Comparison of ENCODE assay signal across 10 mouse cellular contexts in the genomic region with DNA sequence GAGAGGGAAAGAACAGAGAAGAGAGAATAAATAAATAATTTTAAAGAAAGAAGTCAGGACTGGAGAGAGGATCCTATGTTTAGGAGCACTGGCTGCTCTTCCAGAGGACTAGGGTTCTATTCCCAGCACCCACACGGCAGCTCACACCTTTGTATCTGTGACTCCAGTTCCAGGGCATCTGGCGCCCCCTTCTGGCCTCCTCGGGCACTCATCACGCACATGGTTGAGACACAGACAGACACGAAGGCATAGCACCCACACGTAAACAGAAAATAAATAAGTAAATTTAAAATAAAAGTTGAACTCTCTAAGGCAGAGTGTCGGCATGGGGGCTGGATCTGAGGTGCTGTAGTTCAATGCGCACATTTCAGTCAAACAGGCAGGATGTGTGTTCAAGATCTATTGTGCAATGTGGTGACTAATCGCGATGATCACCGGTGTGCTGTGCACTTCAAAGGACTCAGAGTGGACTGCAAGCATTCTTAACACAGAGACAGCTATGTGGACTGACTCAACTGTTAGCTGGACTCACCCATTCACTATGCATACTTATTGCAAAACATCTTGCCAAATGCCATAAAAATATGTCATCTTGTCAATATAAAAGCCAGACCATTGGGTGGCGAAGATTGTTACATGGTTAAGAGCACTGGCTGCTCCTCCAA. TPM values are rescaled to one million over a fixed set of nuclear protein-coding genes. Genes with fewer than 3 reads are reported as not detected.
DNase-seq lines count a peak whose midpoint lies in the region; ATAC-seq and TF ChIP-seq lines count a peak whose summit lies in the region.
"Had no signal": no experiment of that assay in that cellular context is flagged by ENCODE, and none has a peak within 500 bp of the region (broad histone marks: within the 10 kb centered on the region; RNA-seq: fewer than 3 reads in every experiment).

No protein-coding gene starts in this region.

- no peak overlapping the region for H3ac ChIP-seq in myocyte (ENCODE audit: control insufficient read depth, insufficient read length)

- H3K4me2 ChIP-seq in liver, embryonic 12.5 days: no peak overlapping the region
- H3K4me2 ChIP-seq in liver, embryonic 13.5 days: no peak overlapping the region
- peak overlapping the region; percentile 70 for H3K4me2 ChIP-seq in myocyte (ENCODE audit: low read depth)
- H3K4me2 ChIP-seq: heart, embryonic 12.5 days; lung, embryonic 15.5 days had no signal

- no peak for TF ChIP-seq POLR2A in liver, adult 2 months (IDR thresholded peaks at IDR 0.05; ENCODE audit: extremely low read depth, insufficient read depth, low read length)
- no peak for TF ChIP-seq POLR2A in myocyte (IDR thresholded peaks at IDR 0.05; ENCODE audit: insufficient read length, low read depth)

- peak; percentile 30; the same call in 1 of the 2 replicates for TF ChIP-seq CTCF in liver, adult 2 months (IDR thresholded peaks at IDR 0.05; ENCODE audit: low read depth, low read length)
- 0 out of 2 replicates have a peak, but pooled peaks have one; percentile 12 for TF ChIP-seq CTCF in G1E (IDR thresholded peaks at IDR 0.05; ENCODE audit: low read depth, low read length)

- DNase-seq in liver, adult 2 months (ENCODE audit: extremely low read depth, low read depth, low spot score): no peak
- no peak for DNase-seq in G1E (ENCODE audit: low spot score)
- no peak for DNase-seq in liver, embryonic 13.5 days
- DNase-seq in embryo, embryonic 11 days: no peak
- DNase-seq in embryo, embryonic 10 days (ENCODE audit: low spot score): no peak

- H3K9ac ChIP-seq in liver, adult 2 months (ENCODE audit: low read depth, low read length): no peak overlapping the region
- no peak overlapping the region for H3K9ac ChIP-seq in liver, embryonic 12.5 days
- no peak overlapping the region for H3K9ac ChIP-seq in liver, embryonic 13.5 days
- H3K9ac ChIP-seq: heart, embryonic 12.5 days; lung, embryonic 15.5 days had no signal

- H3K36me3 ChIP-seq in liver, adult 2 months (ENCODE audit: control insufficient read depth, insufficient read depth, low read length): no peaks in the 10 kb centered on the region
- H3K36me3 ChIP-seq in liver, embryonic 12.5 days: no peaks in the 10 kb centered on the region
- H3K36me3 ChIP-seq in G1E (replicated peaks): no peaks in the 10 kb centered on the region
- no peaks in the 10 kb centered on the region for H3K36me3 ChIP-seq in liver, embryonic 13.5 days
- no peaks in the 10 kb centered on the region for H3K36me3 ChIP-seq in myocyte (ENCODE audit: control insufficient read depth, insufficient read depth)
- H3K36me3 ChIP-seq: heart, embryonic 12.5 days; lung, embryonic 15.5 days had no signal

- whole genome bisulfite sequencing in liver, adult 2 months: 58% methylated on average over 12 of the region's 12 CpGs
- WGBS in liver, embryonic 12.5 days (ENCODE audit: insufficient replicate concordance): 72% methylated on average over 12 of the region's 12 CpGs
- WGBS in liver, embryonic 13.5 days (ENCODE audit: insufficient replicate concordance): 67% methylated on average over 12 of the region's 12 CpGs

- no peaks in the 10 kb centered on the region for H3K9me3 ChIP-seq in liver, embryonic 12.5 days (replicated peaks)
- no peaks in the 10 kb centered on the region for H3K9me3 ChIP-seq in G1E (replicated peaks)
- no peaks in the 10 kb centered on the region for H3K9me3 ChIP-seq in liver, embryonic 13.5 days (replicated peaks)
- H3K9me3 ChIP-seq: lung, embryonic 15.5 days had no signal

- no peaks in the 10 kb centered on the region for H3K4me1 ChIP-seq in liver, adult 2 months (ENCODE audit: control insufficient read depth, insufficient read depth, low read length)
- H3K4me1 ChIP-seq in liver, embryonic 12.5 days: no peaks in the 10 kb centered on the region
- no peaks in the 10 kb centered on the region for H3K4me1 ChIP-seq in G1E (ENCODE audit: insufficient read depth, low read depth, low read length)
- peaks cover 14% of the 10 kb centered on the region; the same call in 1 of the 2 replicates for H3K4me1 ChIP-seq in liver, embryonic 13.5 days (replicated peaks)

- no peaks in the 10 kb centered on the region for H3K27me3 ChIP-seq in liver, adult 2 months (ENCODE audit: control insufficient read depth, insufficient read depth, low read length)
- H3K27me3 ChIP-seq in liver, embryonic 12.5 days (replicated peaks): no peaks in the 10 kb centered on the region
- peaks cover 14% of the 10 kb centered on the region for H3K27me3 ChIP-seq in G1E (ENCODE audit: insufficient read depth, low read length)
- no peaks in the 10 kb centered on the region for H3K27me3 ChIP-seq in liver, embryonic 13.5 days
- no peaks in the 10 kb centered on the region for H3K27me3 ChIP-seq in myocyte (ENCODE audit: control insufficient read depth, insufficient read depth, insufficient read length)
- H3K27me3 ChIP-seq: heart, embryonic 12.5 days; lung, embryonic 15.5 days had no signal

- no peak overlapping the region for H3K27ac ChIP-seq in liver, adult 2 months (replicated peaks; ENCODE audit: insufficient read depth, low read depth, low read length)
- H3K27ac ChIP-seq in liver, embryonic 12.5 days: no peak overlapping the region
- H3K27ac ChIP-seq in liver, embryonic 13.5 days: no peak overlapping the region
- H3K27ac ChIP-seq: lung, embryonic 15.5 days had no signal

- H3K79me2 ChIP-seq in liver, adult 2 months (ENCODE audit: control insufficient read depth, insufficient read depth, low read length): no peaks in the 10 kb centered on the region
- no peaks in the 10 kb centered on the region for H3K79me2 ChIP-seq in myocyte (ENCODE audit: control insufficient read depth, insufficient read depth)

- ATAC-seq in liver, embryonic 12.5 days: no peak
- no peak for ATAC-seq in G1E (ENCODE audit: extremely low read depth, insufficient number of reproducible peaks, low FRiP score, poor library complexity, severe bottlenecking)
- peak; percentile 24; the same call in 1 of the 2 replicates for ATAC-seq in liver, embryonic 13.5 days (ENCODE audit: low read depth)
- ATAC-seq in erythroid progenitor cell, adult 5-6 weeks (replicated peaks; ENCODE audit: low FRiP score, poor library complexity, severe bottlenecking): no peak

- no peak overlapping the region for H3K4me3 ChIP-seq in liver, adult 2 months (ENCODE audit: insufficient read depth, low read depth, low read length)
- no peak overlapping the region for H3K4me3 ChIP-seq in liver, embryonic 12.5 days
- H3K4me3 ChIP-seq in G1E (ENCODE audit: low read depth, low read length) (no peak overlapping the region), myocyte (no peak overlapping the region)
- no peak overlapping the region for H3K4me3 ChIP-seq in liver, embryonic 13.5 days (replicated peaks)
- H3K4me3 ChIP-seq: heart, embryonic 12.5 days; lung, embryonic 15.5 days had no signal

TF ChIP-seq in myocyte, 11 proteins besides CTCF, POLR2A, EP300 and RAD21:
- TF ChIP-seq POLR2AphosphoS2 (IDR thresholded peaks at IDR 0.05; ENCODE audit: insufficient read length, low read depth): no peak
- no peak for TF ChIP-seq TCF3 (IDR thresholded peaks at IDR 0.05; ENCODE audit: insufficient read length, low read depth)
- TF ChIP-seq REST (IDR thresholded peaks at IDR 0.05; ENCODE audit: insufficient read depth, insufficient read length): no peak
- TF ChIP-seq USF1 (IDR thresholded peaks at IDR 0.05; ENCODE audit: low read depth): no peak
- TF ChIP-seq CEBPB (IDR thresholded peaks at IDR 0.05; ENCODE audit: insufficient read depth, poor library complexity, severe bottlenecking): peak; percentile 99
- TF ChIP-seq TCF12 (IDR thresholded peaks at IDR 0.05; ENCODE audit: insufficient read depth, poor library complexity, severe bottlenecking): no peak
- peak; percentile 3 for TF ChIP-seq MAX (IDR thresholded peaks at IDR 0.05; ENCODE audit: low read depth)
- TF ChIP-seq MYOD1 (IDR thresholded peaks at IDR 0.05; ENCODE audit: control insufficient read depth in 1 of 3, insufficient read length in 2 of 3, low read depth in 2 of 3): peak in 1 of 3 experiments; percentile 9
- no peak for TF ChIP-seq SRF (IDR thresholded peaks at IDR 0.05; ENCODE audit: control insufficient read depth, insufficient read length, low read depth)
- TF ChIP-seq MYOG (IDR thresholded peaks at IDR 0.05; ENCODE audit: control insufficient read depth in 1 of 3, insufficient read depth in 1 of 3, insufficient read length in 2 of 3, low read depth in 2 of 3): no peak
- no peak for TF ChIP-seq E2F4 (IDR thresholded peaks at IDR 0.05; ENCODE audit: insufficient read depth)
TF ChIP-seq in myocyte: peak in this region for 3.

RNA-seq across cellular contexts. Expression of gene Lta4h, which starts 31.4 kb away (rescaled TPM):
- total RNA-seq in liver, adult 2 months (2014; rRNA removed): 24.0 TPM in 2 replicates
- polyA plus RNA-seq in liver, adult 2 months (2012; rRNA removed): 31.4 and 34.0 TPM in 2 replicates
- 97.2 and 104 TPM in 2 replicates for polyA plus RNA-seq in liver, embryonic 12.5 days (2016; fragmentation: Nextera tagmentation; extraction: Ambion mirVana)
- total RNA-seq in G1E (2014; fragmentation: Nextera tagmentation) (57.5 and 90.6 TPM in 2 replicates), G1E (2017) (75.6 and 81.1 TPM in 2 replicates)
- polyA plus RNA-seq in G1E (2012) (144 and 180 TPM in 2 replicates), myocyte (2012; fragmentation: generic; extraction: Trizol) (73.9 TPM)
- 82.8 and 94.8 TPM in 2 replicates for polyA plus RNA-seq in liver, embryonic 13.5 days (2015; fragmentation: Nextera tagmentation; extraction: Ambion mirVana)
- 142 and 159 TPM in 2 replicates for total RNA-seq in erythroid progenitor cell, adult 5-6 weeks (2015; ENCODE audit: low replicate concordance)
- 74.7 and 82.2 TPM in 2 replicates for total RNA-seq in erythroid progenitor cell, adult 5-6 weeks (2017; ENCODE audit: low replicate concordance)
